Mouse (Mus musculus): ENCODE data around the gene H1fx. TPM values are rescaled to one million over a fixed set of nuclear protein-coding genes. Genes with fewer than 3 reads are reported as not detected.
"Not testable (repeated sequence)": the region's sequence is repeated elsewhere in the genome, so short reads cannot be mapped to it uniquely, and the experiment has no call there.

The H1fx gene
- polyA plus RNA-seq, 1 experiment from 2014 or later = 20.4 TPM

DNA sequence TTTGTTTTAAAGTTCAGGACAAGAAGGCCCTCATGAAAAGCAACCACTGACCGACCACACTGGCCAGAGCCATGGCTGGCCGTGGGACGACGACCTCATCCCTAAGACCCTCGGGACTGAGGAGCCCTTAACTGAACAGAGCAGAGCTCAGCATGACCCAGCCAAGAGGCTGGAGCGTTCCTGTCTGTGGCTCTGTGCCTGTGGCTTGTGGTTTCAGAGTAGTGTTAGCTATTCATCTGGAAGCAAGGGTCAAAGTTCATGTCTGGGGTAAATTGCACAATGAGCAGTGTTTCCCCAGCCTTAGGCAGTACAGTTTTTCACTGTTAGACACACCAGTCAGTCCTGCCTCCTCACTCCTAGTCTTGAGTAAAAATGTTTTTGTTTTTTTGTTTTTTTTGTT is 11.3 kb upstream of the H1fx start:
- no peaks in the 10 kb centered on the region for H3K36me3 ChIP-seq (ENCODE audit: control insufficient read depth, insufficient read depth, low read length)
- no peak overlapping the region for H3K27ac ChIP-seq (ENCODE audit: low read depth, low read length)
- H3K9ac ChIP-seq (replicated peaks; ENCODE audit: low read depth, low read length) = no peak overlapping the region
- H3K4me1 ChIP-seq (ENCODE audit: control insufficient read depth, insufficient read depth, low read length) = peaks cover 17% of the 10 kb centered on the region
- no peaks in the 10 kb centered on the region for H3K27me3 ChIP-seq (ENCODE audit: control insufficient read depth, insufficient read depth, low read length)
- H3K4me2 ChIP-seq (ENCODE audit: low read depth, low read length) = no peak overlapping the region
- 5% methylated on average over 6 of the region's 6 CpGs for WGBS
- no peaks in the 10 kb centered on the region for H3K9me3 ChIP-seq (ENCODE audit: control insufficient read depth, low read length)
- ATAC-seq (ENCODE audit: low read depth) = no peak
- H3K4me3 ChIP-seq (ENCODE audit: low read depth, low read length) = no peak overlapping the region

DNA sequence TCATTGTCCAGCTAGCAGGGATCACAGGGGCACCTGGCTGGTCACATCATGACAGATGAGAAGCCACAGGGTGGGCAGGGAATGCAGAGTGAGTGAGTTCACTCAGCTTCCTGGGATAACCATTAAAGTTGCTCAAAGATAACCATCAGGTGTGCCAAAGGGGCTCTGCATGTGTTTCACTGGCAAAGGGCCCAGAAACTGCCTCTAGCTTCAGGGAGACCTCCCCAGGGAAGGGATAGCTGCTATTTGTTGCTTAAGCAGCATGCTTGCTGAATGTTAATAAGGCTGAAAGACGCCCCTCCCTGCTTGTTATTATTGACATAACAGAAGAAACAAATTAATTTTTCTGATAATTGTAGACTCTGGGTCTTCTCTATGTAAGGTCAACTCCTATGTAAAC is 10.4 kb upstream of the H1fx start:
- H3K4me2 ChIP-seq (ENCODE audit: low read depth, low read length) = no peak overlapping the region
- no peaks in the 10 kb centered on the region for H3K36me3 ChIP-seq (ENCODE audit: control insufficient read depth, insufficient read depth, low read length)
- H3K27me3 ChIP-seq (ENCODE audit: control insufficient read depth, insufficient read depth, low read length) = no peaks in the 10 kb centered on the region
- no peak overlapping the region for H3K9ac ChIP-seq (replicated peaks; ENCODE audit: low read depth, low read length)
- WGBS = 40% methylated on average over 1 of the region's 1 CpGs
- H3K4me3 ChIP-seq (ENCODE audit: low read depth, low read length) = no peak overlapping the region
- no peak for ATAC-seq (ENCODE audit: low read depth)
- H3K27ac ChIP-seq (ENCODE audit: low read depth, low read length) = no peak overlapping the region
- H3K9me3 ChIP-seq (ENCODE audit: control insufficient read depth, low read length) = no peaks in the 10 kb centered on the region
- H3K4me1 ChIP-seq (ENCODE audit: control insufficient read depth, insufficient read depth, low read length) = peaks cover 17% of the 10 kb centered on the region

DNA sequence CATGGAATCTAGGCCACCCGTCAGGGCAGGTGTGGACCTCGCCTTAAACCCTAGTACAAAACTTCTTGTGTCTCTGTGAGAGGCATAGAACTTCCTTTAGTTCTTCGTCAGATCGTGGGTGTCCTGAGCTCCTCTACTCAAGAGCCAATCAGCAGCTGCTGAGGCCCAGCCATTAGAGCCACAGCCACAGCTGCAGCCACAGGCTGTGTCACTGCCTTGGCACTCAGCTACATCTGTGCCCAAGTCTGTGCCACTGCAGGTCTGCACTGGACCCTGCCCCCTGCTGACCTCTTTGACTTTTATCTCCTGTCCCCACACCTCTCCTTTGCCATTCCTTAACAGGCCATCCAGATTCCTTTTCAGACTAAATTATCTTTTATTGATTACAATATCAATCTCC is 9.8 kb upstream of the H1fx start:
- no peaks in the 10 kb centered on the region for H3K27me3 ChIP-seq (ENCODE audit: control insufficient read depth, insufficient read depth, low read length)
- H3K9me3 ChIP-seq (ENCODE audit: control insufficient read depth, low read length) = no peaks in the 10 kb centered on the region
- no peak overlapping the region for H3K27ac ChIP-seq (ENCODE audit: low read depth, low read length)
- no peak overlapping the region for H3K4me2 ChIP-seq (ENCODE audit: low read depth, low read length)
- WGBS = 74% methylated on average over 4 of the region's 4 CpGs
- peaks cover 17% of the 10 kb centered on the region for H3K4me1 ChIP-seq (ENCODE audit: control insufficient read depth, insufficient read depth, low read length)
- no peak overlapping the region for H3K4me3 ChIP-seq (ENCODE audit: low read depth, low read length)
- no peaks in the 10 kb centered on the region for H3K36me3 ChIP-seq (ENCODE audit: control insufficient read depth, insufficient read depth, low read length)
- no peak for ATAC-seq (ENCODE audit: low read depth)
- no peak overlapping the region for H3K9ac ChIP-seq (replicated peaks; ENCODE audit: low read depth, low read length)

DNA sequence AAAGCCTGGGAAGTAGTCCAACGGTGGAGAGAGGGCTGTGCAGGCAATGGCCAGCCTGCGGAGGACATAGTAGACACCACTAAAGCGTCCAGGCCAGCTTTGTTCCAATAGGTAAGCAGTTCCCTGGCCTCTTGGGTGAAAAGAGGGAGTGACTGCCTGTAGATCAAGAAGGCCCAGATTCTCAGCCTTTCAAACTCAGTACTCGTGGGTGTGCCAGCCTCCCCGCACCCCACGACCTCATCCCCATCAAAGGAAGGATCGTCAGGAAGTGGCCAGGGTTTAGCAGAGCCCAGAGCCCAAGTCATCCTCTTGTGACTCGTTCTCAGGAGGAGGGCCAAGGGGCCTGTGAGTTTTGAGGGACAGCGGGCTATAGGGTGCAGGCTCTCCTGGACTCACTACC is 1.1 kb upstream of the H1fx start:
- no peak for ATAC-seq (ENCODE audit: low read depth)
- Histone ChIP-seq H3K27ac (ENCODE audit: low read depth, low read length) (no peak overlapping the region), H3K4me2 (ENCODE audit: low read depth, low read length) (peak overlapping the region; percentile 83), H3K9me3 (ENCODE audit: control insufficient read depth, low read length) (no peaks in the 10 kb centered on the region), H3K27me3 (ENCODE audit: control insufficient read depth, insufficient read depth, low read length) (peaks cover 3% of the 10 kb centered on the region; the same call in 1 of the 2 replicates), H3K9ac (replicated peaks; ENCODE audit: low read depth, low read length) (peak overlapping the region; percentile 85; the same call in 1 of the 2 replicates), H3K36me3 (ENCODE audit: control insufficient read depth, insufficient read depth, low read length) (0 out of 2 replicates have a peak, but pooled peaks cover 9% of the 10 kb centered on the region), H3K4me3 (ENCODE audit: low read depth, low read length) (peak overlapping the region; percentile 69), H3K4me1 (ENCODE audit: control insufficient read depth, insufficient read depth, low read length) (peaks cover 18% of the 10 kb centered on the region)
- 69% methylated on average over 9 of the region's 9 CpGs for WGBS

DNA sequence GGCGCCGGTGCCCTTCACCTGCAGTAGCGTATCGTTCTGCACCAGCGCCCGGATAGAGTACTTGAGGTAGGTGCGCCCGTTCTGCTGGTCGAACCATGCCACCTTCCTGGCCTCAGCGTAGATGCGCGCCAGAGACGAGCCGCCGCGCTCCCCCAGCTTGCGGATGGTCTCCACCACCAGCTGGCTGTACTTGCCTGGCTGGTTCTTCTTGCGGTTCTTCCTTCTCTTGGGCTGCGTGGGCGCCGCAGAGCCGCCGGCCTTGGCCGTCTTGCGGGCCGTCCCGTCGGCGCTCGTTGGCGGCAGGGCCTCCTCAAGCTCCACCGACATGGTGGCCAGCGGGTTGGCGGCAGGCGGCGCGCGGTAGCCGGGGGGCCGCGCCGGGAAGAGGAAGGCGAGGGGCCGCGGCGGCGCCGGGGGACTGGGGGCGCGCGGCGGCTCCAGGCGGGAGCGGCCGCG is 379 bp downstream of the H1fx start:
- ATAC-seq (ENCODE audit: low read depth) = peak; percentile 55
- H3K4me1 ChIP-seq (ENCODE audit: control insufficient read depth, insufficient read depth, low read length) = peaks cover 18% of the 10 kb centered on the region
- peaks cover 3% of the 10 kb centered on the region; the same call in 1 of the 2 replicates for H3K27me3 ChIP-seq (ENCODE audit: control insufficient read depth, insufficient read depth, low read length)
- H3K36me3 ChIP-seq (ENCODE audit: control insufficient read depth, insufficient read depth, low read length) = 0 out of 2 replicates have a peak, but pooled peaks cover 9% of the 10 kb centered on the region
- H3K9me3 ChIP-seq (ENCODE audit: control insufficient read depth, low read length) = no peaks in the 10 kb centered on the region
- H3K27ac ChIP-seq (ENCODE audit: low read depth, low read length) = peak overlapping the region; percentile 87
- peak overlapping the region; percentile 85 for H3K9ac ChIP-seq (replicated peaks; ENCODE audit: low read depth, low read length)
- peak overlapping the region; percentile 83 for H3K4me2 ChIP-seq (ENCODE audit: low read depth, low read length)
- WGBS = under 1% methylated on average over 29 of the region's 56 CpGs
- H3K4me3 ChIP-seq (ENCODE audit: low read depth, low read length) = peak overlapping the region; percentile 69

DNA sequence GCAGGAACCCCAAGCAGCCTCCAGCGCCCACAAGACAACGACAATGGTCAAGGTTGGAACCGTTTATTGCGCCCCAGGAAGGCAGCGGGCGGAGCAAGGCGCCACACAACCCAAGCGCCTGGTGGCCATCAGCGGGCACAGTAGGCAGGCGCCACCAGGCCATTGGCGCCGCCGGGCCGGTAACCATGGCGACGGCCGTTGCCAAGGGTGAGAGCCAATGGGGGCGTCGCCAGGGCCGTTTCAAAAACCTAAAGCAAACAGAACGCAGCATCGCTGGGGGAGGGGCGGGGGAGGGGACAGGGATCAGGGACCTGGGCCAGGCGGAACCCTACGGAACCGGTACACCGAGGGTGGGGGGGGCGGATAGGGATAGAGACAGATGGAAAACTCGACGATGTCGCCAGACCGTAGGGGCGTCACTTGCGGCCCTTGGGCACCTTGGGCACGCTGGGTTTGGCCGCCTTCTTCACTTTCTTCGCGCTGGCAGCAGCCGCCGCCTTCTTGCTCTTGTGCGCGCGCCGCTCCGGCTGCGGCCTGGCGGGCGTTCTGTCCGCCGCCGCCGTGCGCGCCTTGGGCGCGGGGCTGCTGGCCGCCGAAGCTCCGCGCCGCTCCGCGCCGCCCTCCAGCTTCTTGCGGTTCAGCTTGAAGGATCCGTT is 935 bp downstream of the H1fx start:
- H3K27me3 ChIP-seq (ENCODE audit: control insufficient read depth, insufficient read depth, low read length) = peaks cover 3% of the 10 kb centered on the region; the same call in 1 of the 2 replicates
- no peaks in the 10 kb centered on the region for H3K9me3 ChIP-seq (ENCODE audit: control insufficient read depth, low read length)
- WGBS = under 1% methylated on average over 61 of the region's 66 CpGs
- peak; percentile 89 for ATAC-seq (ENCODE audit: low read depth)
- peak overlapping the region; percentile 87 for H3K27ac ChIP-seq (ENCODE audit: low read depth, low read length)
- H3K36me3 ChIP-seq (ENCODE audit: control insufficient read depth, insufficient read depth, low read length) = 0 out of 2 replicates have a peak, but pooled peaks cover 9% of the 10 kb centered on the region
- peaks cover 18% of the 10 kb centered on the region for H3K4me1 ChIP-seq (ENCODE audit: control insufficient read depth, insufficient read depth, low read length)
- H3K4me2 ChIP-seq (ENCODE audit: low read depth, low read length) = peak overlapping the region; percentile 83
- peak overlapping the region; percentile 85 for H3K9ac ChIP-seq (replicated peaks; ENCODE audit: low read depth, low read length)
- H3K4me3 ChIP-seq (ENCODE audit: low read depth, low read length) = peak overlapping the region; percentile 69

DNA sequence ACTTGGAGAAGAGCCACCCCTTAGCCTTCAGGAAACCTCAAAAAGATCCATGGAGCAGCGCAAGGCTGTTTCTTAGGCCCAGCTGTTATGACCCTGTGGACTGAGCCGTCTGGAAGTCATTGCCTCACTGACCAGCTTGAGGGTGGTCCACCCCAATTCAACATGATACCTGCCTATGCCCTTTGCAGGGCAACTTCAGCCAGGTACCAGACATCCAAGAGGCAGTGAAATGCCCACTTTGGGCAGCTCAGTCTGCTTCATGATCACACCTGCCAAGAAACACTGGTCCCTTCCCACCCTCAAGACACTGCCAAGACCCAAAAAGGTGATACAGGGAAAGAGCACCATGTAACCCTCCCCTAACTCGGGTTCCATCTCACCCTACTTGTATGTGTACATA is 1.7 kb downstream of the H1fx start:
- peaks cover 3% of the 10 kb centered on the region; the same call in 1 of the 2 replicates for H3K27me3 ChIP-seq (ENCODE audit: control insufficient read depth, insufficient read depth, low read length)
- peak overlapping the region; percentile 69 for H3K4me3 ChIP-seq (ENCODE audit: low read depth, low read length)
- 0 out of 2 replicates have a peak, but pooled peaks cover 6% of the 10 kb centered on the region for H3K36me3 ChIP-seq (ENCODE audit: control insufficient read depth, insufficient read depth, low read length)
- H3K9ac ChIP-seq (replicated peaks; ENCODE audit: low read depth, low read length) = no peak overlapping the region
- peaks cover 18% of the 10 kb centered on the region for H3K4me1 ChIP-seq (ENCODE audit: control insufficient read depth, insufficient read depth, low read length)
- H3K27ac ChIP-seq (ENCODE audit: low read depth, low read length) = peak overlapping the region; percentile 87
- 74% methylated on average over 3 of the region's 3 CpGs for WGBS
- no peak for ATAC-seq (ENCODE audit: low read depth)
- H3K4me2 ChIP-seq (ENCODE audit: low read depth, low read length) = peak overlapping the region; percentile 83
- H3K9me3 ChIP-seq (ENCODE audit: control insufficient read depth, low read length) = no peaks in the 10 kb centered on the region

DNA sequence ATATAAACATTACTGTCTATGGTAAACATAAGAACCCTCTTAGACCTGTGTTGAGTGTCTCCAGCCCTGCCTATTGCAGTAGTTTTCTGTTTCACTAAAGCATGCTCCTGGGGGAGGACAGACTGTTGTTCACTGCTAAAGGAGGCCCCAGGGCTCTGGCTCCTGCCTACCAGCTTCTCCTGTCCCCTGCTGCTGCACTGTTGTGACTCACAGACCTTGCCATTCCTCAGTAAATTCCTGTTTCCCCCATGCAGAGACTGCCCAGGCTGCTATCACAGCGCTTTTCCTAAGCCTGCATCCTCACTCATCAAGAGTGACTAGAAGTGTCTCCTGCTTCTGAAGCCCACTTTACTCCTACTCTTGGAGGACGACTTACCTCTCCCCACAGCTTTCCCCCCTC is 11.4 kb downstream of the H1fx start:
- Histone ChIP-seq H3K4me2 (ENCODE audit: low read depth, low read length) (no peak overlapping the region), H3K9me3 (ENCODE audit: control insufficient read depth, low read length) (no peaks in the 10 kb centered on the region), H3K36me3 (ENCODE audit: control insufficient read depth, insufficient read depth, low read length) (no peaks in the 10 kb centered on the region), H3K9ac (replicated peaks; ENCODE audit: low read depth, low read length) (no peak overlapping the region), H3K4me3 (ENCODE audit: low read depth, low read length) (no peak overlapping the region), H3K27me3 (ENCODE audit: control insufficient read depth, insufficient read depth, low read length) (no peaks in the 10 kb centered on the region), H3K4me1 (ENCODE audit: control insufficient read depth, insufficient read depth, low read length) (no peaks in the 10 kb centered on the region), H3K27ac (ENCODE audit: low read depth, low read length) (no peak overlapping the region)
- WGBS = 36% methylated on average over 2 of the region's 2 CpGs
- no peak for ATAC-seq (ENCODE audit: low read depth)

DNA sequence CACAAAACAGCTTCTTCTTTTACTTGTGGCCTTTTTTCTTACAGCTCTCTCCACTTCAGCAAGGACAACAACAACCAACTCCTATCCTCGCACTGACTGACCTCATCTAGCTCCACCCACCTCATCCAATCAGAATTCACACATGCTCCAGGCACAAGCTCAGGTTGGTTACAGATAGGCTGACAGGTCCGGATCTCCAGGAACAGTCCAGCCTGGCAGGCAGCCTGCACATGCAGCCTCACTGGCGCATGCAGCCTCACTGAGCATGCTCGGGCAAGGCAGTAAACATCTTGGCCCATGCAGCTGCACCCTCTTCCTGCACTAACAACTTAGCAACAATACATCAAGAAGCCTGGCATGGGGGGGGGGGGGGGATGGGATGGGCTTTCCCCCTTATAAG is 19.0 kb downstream of the H1fx start:
- not testable (repeated sequence) for H3K9me3 ChIP-seq (ENCODE audit: control insufficient read depth, low read length); H3K4me1 ChIP-seq (ENCODE audit: control insufficient read depth, insufficient read depth, low read length); H3K9ac ChIP-seq (replicated peaks; ENCODE audit: low read depth, low read length); H3K4me3 ChIP-seq (ENCODE audit: low read depth, low read length); H3K36me3 ChIP-seq (ENCODE audit: control insufficient read depth, insufficient read depth, low read length); H3K27me3 ChIP-seq (ENCODE audit: control insufficient read depth, insufficient read depth, low read length); ATAC-seq (ENCODE audit: low read depth); H3K27ac ChIP-seq (ENCODE audit: low read depth, low read length); H3K4me2 ChIP-seq (ENCODE audit: low read depth, low read length)
- WGBS = 73% methylated on average over 4 of the region's 4 CpGs
